Mouse (Mus musculus) ES-E14 (cell line): Measurements from ENCODE around the gene Orm2. TPM values are rescaled to one million over a fixed set of nuclear protein-coding genes. Genes with fewer than 3 reads are reported as not detected.
"Not testable (repeated sequence)": the region's sequence is repeated elsewhere in the genome, so short reads cannot be mapped to it uniquely, and the experiment has no call there.

Source experiments
- DNase-seq: peaks from one replicate; pipeline ENCODE4 v3.0.0-alpha.2; 2013; ENCODE audit warnings: low read depth, low spot score
- H3K27ac ChIP-seq: 2 replicates; pipeline ENCODE4 v1.5.1; 2012; ENCODE audit warnings: low read depth, mild to moderate bottlenecking, low read length, moderate library complexity, mixed read lengths; ENCODE audit not compliant: poor library complexity, insufficient read depth, severe bottlenecking
- H3K36me3 ChIP-seq: 2 replicates; pipeline ENCODE4 v1.6.1; 2012; ENCODE audit warnings: mild to moderate bottlenecking, low read length, moderate library complexity, mixed read lengths; ENCODE audit not compliant: control insufficient read depth, poor library complexity, insufficient read depth, severe bottlenecking
- H3K4me1 ChIP-seq, 2 experiments: fragments of 150-350 bp in 1 of 2; sonication (generic) in 1 of 2; 2 replicates each; pipeline ENCODE4 v1.6.1; 2012; ENCODE audit warnings: low read length in 2 of 2, mild to moderate bottlenecking in 1 of 2, mixed read lengths in 1 of 2; ENCODE audit not compliant: control insufficient read depth in 2 of 2, insufficient read depth in 2 of 2, poor library complexity in 1 of 2
- H3K4me3 ChIP-seq, 2 experiments: fragments of 150-350 bp in 1 of 2; sonication (generic) in 1 of 2; 2 replicates each; pipeline ENCODE4 v1.5.1; 2012; ENCODE audit warnings: low read length in 2 of 2, low read depth in 1 of 2, mild to moderate bottlenecking in 1 of 2, mixed read lengths in 1 of 2; ENCODE audit not compliant: insufficient read depth in 1 of 2, poor library complexity in 1 of 2, severe bottlenecking in 1 of 2
- H3K9ac ChIP-seq: 2 replicates; pipeline ENCODE4 v1.6.1; 2012; ENCODE audit warnings: low read depth, mild to moderate bottlenecking, low read length, mixed read lengths; ENCODE audit not compliant: poor library complexity, insufficient read depth, severe bottlenecking
- H3K9me3 ChIP-seq: fragments of 150-350 bp; sonication (generic); 2 replicates; pipeline ENCODE4 v1.6.1; 2012; ENCODE audit warnings: low read depth, mild to moderate bottlenecking, low read length; ENCODE audit not compliant: control insufficient read depth, insufficient read depth
- CHD2 ChIP-seq: IDR thresholded peaks from 2 replicates; pipeline ENCODE4 v1.6.1; 2014; ENCODE audit warnings: mild to moderate bottlenecking, low read depth, low read length, inconsistent platforms
- HCFC1 ChIP-seq: IDR thresholded peaks from 2 replicates; pipeline ENCODE4 v1.6.1; 2012; ENCODE audit warnings: low read length, inconsistent platforms, borderline replicate concordance; ENCODE audit not compliant: insufficient read depth
- MAFK ChIP-seq: IDR thresholded peaks from 2 replicates; pipeline ENCODE4 v1.6.1; 2014; ENCODE audit warnings: mild to moderate bottlenecking, low read depth, low read length, inconsistent platforms; ENCODE audit not compliant: insufficient read depth
- ZC3H11A ChIP-seq: IDR thresholded peaks from 2 replicates; pipeline ENCODE4 v1.6.1; 2012; ENCODE audit warnings: low read depth, mild to moderate bottlenecking, inconsistent platforms, low read length, borderline replicate concordance
- ZNF384 ChIP-seq: IDR thresholded peaks from 2 replicates; pipeline ENCODE4 v1.6.1; 2012; ENCODE audit warnings: low read depth, low read length, inconsistent platforms
- in situ Hi-C, 2 experiments: fragments of 600-800 bp; cut with MboI; formaldehyde crosslinking; loops; one replicate each; pipeline ENCODE4 v1.15.1; 2025; ENCODE audit warnings: low sequenced_read_pairs in 2 of 2, inconsistent platforms in 1 of 2; ENCODE audit not compliant: unreplicated experiment in 2 of 2
- total RNA-seq: library from RNA; depleted of rRNA; stranded (reverse); fragments of 300-350 nt; gene quantifications from 2 replicates; pipeline ENCODE4 v1.2.3, GENCODE M21; 2012; rRNA removed

Orm2 gene
- not detected in 2 replicates for total RNA-seq

GRCm38 (mm10) chr4:63362150-63362549 lies at the start of gene Orm2:
Orm2 (plus strand) TSS chr4:63362449.
- Histone ChIP-seq H3K36me3 (no peaks in the 10 kb centered on the region), H3K9me3 (no peaks in the 10 kb centered on the region), H3K4me1 (peaks cover 0 to 2% of the 10 kb centered on the region in 2 experiments; a peak in 1 of 4 replicates), H3K27ac (no peak within 1 kb of the TSS), H3K4me3 (no peak within 1 kb of the TSS), H3K9ac (no peak within 1 kb of the TSS)
- TF ChIP-seq ZNF384 (no peak), MAFK (no peak), HCFC1 (no peak), ZC3H11A (no peak), CHD2 (no peak)
- in situ Hi-C loops: no loop called here
- no peak for DNase-seq

GRCm38 (mm10) chr4:63314063-63314462 lies 48.2 kb upstream of the Orm2 start:
- Histone ChIP-seq H3K4me3 (no peak overlapping the region), H3K27ac (no peak overlapping the region), H3K9ac (no peak overlapping the region), H3K9me3 (no peaks in the 10 kb centered on the region), H3K36me3 (no peaks in the 10 kb centered on the region), H3K4me1 (no peaks in the 10 kb centered on the region)
- no peak for DNase-seq
- no peak for TF ChIP-seq MAFK
- in situ Hi-C loops: loop anchor here in 1 of 2 experiments (10.0 kb wide), 1 partner anchor 149 kb away; no protein-coding TSS in a partner anchor

- Histone ChIP-seq H3K27ac (no peak overlapping the region), H3K4me3 (no peak overlapping the region), H3K9ac (no peak overlapping the region), H3K4me1 (no peaks in the 10 kb centered on the region), H3K9me3 (no peaks in the 10 kb centered on the region), H3K36me3 (no peaks in the 10 kb centered on the region)
- TF ChIP-seq CHD2 (no peak), HCFC1 (no peak), MAFK (0 out of 2 replicates have a peak, but pooled peaks have one; percentile 32), ZC3H11A (no peak), ZNF384 (no peak)
- no peak for DNase-seq
- in situ Hi-C loops: loop anchor here (5.0 to 10.0 kb wide), 2 partner anchors 151 to 159 kb away; no protein-coding TSS in a partner anchor
These were observed 46.0 kb upstream of the Orm2 start for GRCm38 (mm10) chr4:63316076-63316746.

- H3K36me3 ChIP-seq, H3K27ac ChIP-seq, H3K9ac ChIP-seq, H3K4me3 ChIP-seq, H3K4me1 ChIP-seq, H3K9me3 ChIP-seq, DNase-seq: not testable (repeated sequence)
- in situ Hi-C loops: loop anchor here (5.0 to 10.0 kb wide), 2 partner anchors 155 to 162 kb away; no protein-coding TSS in a partner anchor
- TF ChIP-seq ZNF384 (peak; percentile 66), ZC3H11A (peak; percentile 85)
These were observed 42.7 kb upstream of the Orm2 start for GRCm38 (mm10) chr4:63319566-63319965.

GRCm38 (mm10) chr4:63323275-63323815 lies 38.9 kb upstream of the Orm2 start:
- Histone ChIP-seq H3K27ac (no peak overlapping the region), H3K4me1 (no peaks in the 10 kb centered on the region), H3K9me3 (no peaks in the 10 kb centered on the region), H3K36me3 (no peaks in the 10 kb centered on the region), H3K9ac (no peak overlapping the region), H3K4me3 (no peak overlapping the region)
- in situ Hi-C loops: no loop called here
- TF ChIP-seq CHD2: no peak
- TF ChIP-seq MAFK: no peak
- TF ChIP-seq ZC3H11A: no peak
- TF ChIP-seq HCFC1: no peak
- TF ChIP-seq ZNF384: no peak
- no peak for DNase-seq
